Mouse (Mus musculus) heart, adult 2 months (tissue): ENCODE data around the gene Sh3bp4.

Source experiments
- CTCF ChIP-seq: fragments of 200-600 bp; IDR thresholded peaks from 2 replicates; pipeline ENCODE4 v1.8.1; 2022; ENCODE audit warnings: antibody characterized with exemption, mild to moderate bottlenecking, moderate library complexity
- EP300 ChIP-seq: fragments of 200-500 bp; IDR thresholded peaks from 2 replicates; pipeline ENCODE4 v1.6.1; 2011; ENCODE audit warnings: low read depth, low read length, control low read depth; ENCODE audit not compliant: insufficient read depth
- POLR2A ChIP-seq: fragments of 200-500 bp; IDR thresholded peaks from 2 replicates; pipeline ENCODE4 v1.6.1; 2011; ENCODE audit warnings: mild to moderate bottlenecking, low read depth, low read length, control low read depth; ENCODE audit not compliant: insufficient read depth

DNA sequence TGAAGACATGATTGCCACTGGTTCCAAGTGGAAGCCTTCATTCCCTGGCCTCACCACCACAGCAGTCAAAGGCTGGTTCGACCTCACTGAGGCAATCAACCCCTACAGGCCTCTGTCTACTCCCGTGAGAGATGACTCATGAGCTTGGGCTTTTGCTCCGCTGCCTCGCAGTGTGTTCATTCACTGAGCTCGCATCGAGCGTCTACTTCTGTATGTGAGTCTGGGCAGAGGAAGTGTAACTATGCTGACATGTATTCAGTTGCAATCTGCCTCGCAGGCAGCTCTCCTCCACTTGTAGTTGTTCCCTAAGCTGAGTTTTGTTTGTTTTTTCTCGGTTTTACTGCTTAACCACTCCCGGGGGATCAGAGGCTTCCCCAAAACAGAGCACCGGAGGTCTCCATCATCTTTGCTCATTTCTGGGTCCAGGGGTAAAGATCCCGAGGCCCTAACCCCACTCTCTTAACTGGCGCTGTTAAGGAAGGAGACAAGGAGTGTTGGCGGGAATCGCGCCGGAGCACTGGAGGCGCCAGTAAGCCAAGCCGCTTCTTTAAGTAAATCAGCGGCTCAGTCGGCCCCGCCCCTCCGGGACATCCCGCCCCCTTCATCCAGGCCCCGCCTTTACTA is 624 bp upstream of the Sh3bp4 start:
- TF ChIP-seq CTCF (0 out of 2 replicates have a peak, but pooled peaks have one; percentile 19), POLR2A (peak; percentile 97), EP300 (peak; percentile 15; the same call in 1 of the 2 replicates)
